Mouse (Mus musculus) T-helper 17 cell (primary cell): Measurements from ENCODE around the gene 9230104L09Rik.

Source experiments
- in situ Hi-C, 2 experiments: fragments of 300-600 bp; cut with MboI, MseI; formaldehyde crosslinking; loops; 1 replicate in 1 of 2; 2 replicates in 1 of 2; pipeline ENCODE4 v1.15.1; 2025; ENCODE audit warnings: high pct_unique_total_duplicates in 2 of 2

Gene 9230104L09Rik

DNA sequence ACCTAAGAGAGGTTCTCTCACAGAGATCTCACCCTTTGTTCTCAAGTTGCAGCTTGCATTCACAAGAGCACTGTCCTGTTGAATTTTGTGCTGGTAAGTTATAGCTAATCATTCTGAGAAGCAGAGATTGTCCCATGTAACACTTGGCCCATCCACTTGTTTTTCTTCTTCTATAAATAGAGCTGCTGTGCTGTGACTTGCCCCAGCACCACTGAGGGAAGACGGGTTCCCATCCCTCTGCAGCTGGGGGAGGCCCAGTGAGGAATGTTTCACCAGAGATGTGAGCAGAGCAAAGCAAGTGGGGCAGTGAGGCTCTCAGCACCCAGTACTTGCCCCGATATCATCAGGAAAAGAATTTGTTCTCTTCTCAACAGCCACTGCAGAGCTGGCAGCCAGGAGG lies at the start of gene 9230104L09Rik:
Gene 9230104L09Rik (minus strand): TSS at position 73 of the 400 bp plus-strand sequence.
- in situ Hi-C loops, result loop anchor here in 1 of 2 experiments (25.0 kb wide), 2 partner anchors 1447 to 1697 kb away; partner anchors contain the start of genes Cst7 and Gm10130

DNA sequence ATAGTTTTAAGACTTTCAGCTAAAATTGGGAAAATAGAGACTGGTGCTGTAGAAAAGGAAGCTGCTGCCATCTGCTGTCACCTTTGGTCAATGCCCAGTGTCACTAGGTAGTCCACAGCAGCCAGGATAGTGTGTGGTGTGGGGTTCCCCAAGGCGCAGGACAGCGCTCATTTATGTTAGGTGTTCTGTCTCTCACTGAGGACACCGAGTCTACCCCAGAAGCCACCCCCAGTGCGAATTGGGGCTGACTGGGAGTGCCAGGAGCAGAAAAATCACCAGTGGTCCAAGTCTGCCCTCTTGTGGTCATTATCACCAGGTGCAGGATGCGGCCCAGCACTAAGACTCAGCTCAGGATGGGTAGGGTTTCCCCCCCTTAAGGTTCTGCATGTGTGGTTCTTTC lies 37.4 kb upstream of the 9230104L09Rik start:
- in situ Hi-C loops, result loop anchor here (5.0 kb wide), 3 partner anchors 50 to 150 kb away; partner anchors contain the start of gene Cstl1 (in 1 of the 2)

DNA sequence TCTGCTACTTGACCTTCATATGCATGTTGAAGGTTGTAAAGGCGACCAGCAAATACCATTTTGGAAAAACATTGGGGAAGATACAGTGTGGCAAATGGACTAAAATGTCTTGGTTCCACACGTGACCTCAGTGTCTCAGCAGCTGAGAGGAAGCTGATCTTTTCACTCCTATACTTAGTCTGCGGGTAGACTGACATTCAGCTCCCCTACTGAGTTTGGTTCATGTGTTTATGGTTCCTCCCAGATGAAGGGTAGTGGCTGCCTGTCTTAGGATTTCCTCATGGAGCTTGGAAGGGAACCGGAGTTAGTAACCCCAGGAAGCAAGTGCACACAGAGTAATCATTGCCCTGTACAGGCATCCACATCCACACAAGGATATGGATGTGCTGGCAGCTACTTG lies 35.5 kb upstream of the 9230104L09Rik start:
- in situ Hi-C loops, result loop anchor here (5.0 kb wide), 3 partner anchors 48 to 148 kb away; partner anchors contain the start of gene Cstl1 (in 1 of the 2)

DNA sequence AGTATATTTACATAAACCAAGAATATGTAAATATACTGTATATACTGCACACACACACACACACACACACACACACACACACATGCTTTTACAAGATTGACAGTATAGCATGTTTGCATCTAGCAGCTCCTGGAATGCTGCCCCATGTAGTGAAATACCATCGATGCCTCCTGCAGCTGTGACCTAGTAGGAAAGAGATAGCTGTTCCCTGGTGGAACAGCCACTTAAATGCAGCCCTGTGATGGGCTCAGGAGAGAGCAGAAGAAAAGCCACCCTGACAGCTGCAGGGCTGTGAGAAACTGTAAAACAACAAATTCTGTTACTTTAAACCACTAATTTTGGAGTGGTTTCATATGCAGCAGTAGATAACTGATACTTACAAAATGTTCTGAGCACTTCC lies 31.4 kb upstream of the 9230104L09Rik start:
- in situ Hi-C loops, result no loop called here

DNA sequence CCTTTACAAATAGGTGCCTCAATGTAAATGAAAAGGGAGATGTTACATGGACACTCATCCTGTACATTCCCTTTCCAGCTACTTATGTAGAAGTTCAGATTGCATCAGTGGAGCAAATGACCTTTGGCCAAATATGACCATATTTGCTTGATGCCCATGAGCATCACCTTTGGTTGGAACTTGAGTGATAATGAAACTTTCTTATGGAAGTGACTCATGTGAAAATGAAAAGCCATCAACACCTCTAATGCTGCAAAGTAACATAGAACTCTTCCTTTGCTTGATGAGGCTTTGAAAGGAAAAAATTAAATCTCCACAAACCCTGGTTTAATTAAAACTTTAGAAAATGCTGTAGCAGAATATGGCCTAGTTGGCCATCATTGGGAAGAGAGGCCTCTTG lies 28.3 kb upstream of the 9230104L09Rik start:
- in situ Hi-C loops, result no loop called here

DNA sequence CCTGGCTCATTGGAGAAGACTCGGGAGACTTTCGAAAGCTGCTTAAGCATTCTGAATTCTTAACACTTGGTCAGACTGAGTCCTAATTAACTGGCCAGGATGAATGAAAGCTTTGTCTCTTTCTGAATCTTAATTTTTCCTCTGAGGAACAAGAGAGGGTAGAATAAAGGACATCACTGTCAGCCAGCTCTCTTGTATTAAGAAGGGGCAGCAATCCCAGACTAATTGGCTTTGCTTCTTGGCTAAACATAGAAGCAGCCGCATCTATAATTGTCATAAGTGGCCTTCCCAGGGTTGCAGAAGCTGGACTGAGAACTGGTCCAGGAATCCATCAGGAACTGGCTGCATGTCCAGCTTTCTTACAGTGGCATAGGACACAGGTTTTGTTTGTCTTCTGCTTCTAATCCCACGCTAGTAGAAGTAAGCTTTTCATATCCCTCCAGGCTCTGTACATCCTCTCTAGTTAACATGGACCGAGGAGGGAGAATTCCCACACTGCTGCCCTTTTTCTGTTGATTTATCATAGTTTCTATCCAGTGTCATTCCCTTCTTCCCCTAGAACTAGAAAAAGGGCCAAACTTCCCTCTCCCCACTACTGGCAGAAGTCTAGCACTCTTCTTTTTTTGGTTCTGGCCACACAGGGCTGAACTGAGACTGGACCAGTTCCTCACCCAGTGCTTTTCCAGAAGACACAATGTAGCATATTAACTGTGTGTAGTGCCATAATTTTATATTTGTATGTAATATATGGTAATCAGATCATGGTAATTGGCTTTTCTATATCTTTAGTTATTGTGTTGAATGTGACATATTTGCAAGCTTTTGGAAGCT lies 25.4 kb upstream of the 9230104L09Rik start:
- in situ Hi-C loops, result no loop called here

DNA sequence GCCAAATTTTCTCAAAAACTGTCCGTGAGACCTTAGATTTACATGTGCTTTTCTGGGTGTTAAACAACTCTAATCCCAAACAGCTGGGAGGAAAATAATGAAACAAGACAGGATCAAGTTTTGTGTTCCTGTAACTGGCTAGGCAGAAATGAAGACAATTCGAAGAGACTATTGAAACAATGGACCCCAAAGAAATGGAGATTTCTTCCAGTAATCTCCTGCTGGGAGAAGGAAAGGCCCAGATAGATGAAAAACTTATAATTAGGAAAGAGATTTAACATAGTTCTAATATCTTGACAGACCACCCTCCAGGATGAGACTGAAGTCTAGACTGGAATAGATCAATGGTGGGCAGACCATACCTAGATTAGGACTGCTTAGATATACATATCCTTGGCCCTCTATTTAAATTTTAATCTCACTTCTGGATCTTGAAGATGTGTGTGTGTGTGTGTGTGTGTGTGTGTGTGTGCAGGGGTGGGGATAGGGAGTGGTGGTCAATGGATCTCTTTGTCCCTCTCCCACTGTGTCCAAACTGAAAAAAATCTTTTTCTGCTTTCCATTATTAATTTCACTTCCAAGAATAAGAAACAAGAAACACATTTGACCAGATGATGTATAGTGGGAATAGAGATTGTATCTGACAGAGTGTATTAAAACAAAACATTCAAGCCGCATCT lies 24.6 kb upstream of the 9230104L09Rik start:
- in situ Hi-C loops, result loop anchor here in 1 of 2 experiments (10.0 kb wide), 1 partner anchor 1835 kb away; no protein-coding TSS in a partner anchor

DNA sequence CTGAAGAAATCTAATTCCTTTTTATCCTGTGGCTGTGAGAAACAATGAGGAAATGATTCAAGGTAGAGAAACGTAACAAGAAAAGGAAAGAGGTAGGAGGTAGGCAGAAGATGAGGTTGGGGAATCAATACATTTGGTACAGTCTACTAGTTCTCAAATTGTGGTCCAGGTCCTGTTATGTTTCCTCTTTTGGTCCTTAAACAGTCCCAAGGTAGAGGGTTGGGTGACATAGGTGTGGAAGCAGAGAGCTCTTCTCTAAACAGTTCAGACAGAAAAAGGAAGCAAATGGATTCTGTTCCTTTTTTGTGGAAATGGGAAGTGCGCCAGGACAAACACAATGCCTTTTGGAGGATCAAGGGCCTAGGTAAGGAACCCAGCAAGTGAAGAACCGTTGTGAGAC lies 24.0 kb upstream of the 9230104L09Rik start:
- in situ Hi-C loops, result loop anchor here in 1 of 2 experiments (10.0 kb wide), 1 partner anchor 1836 kb away; no protein-coding TSS in a partner anchor

DNA sequence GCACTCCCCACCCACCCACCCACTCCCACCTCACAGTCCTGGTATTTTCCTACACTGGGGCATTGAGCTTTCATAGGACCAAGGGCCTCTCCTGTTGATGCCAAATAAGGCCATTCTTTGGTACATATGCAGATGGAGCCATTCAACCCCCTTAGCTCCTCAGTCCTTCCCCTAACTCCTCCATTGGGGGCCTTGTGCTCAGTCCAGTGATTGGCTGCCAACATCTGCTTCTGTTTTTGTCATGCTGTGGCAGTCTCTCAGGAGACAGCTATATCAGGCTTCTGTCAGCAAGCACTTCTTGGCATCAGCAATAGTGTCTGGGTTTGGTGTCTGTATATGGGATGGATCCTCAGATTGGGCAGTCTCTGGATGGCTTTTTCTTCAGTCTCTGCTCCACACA lies 19.9 kb upstream of the 9230104L09Rik start:
- in situ Hi-C loops, result loop anchor here in 1 of 2 experiments (10.0 kb wide), 1 partner anchor 1840 kb away; no protein-coding TSS in a partner anchor

DNA sequence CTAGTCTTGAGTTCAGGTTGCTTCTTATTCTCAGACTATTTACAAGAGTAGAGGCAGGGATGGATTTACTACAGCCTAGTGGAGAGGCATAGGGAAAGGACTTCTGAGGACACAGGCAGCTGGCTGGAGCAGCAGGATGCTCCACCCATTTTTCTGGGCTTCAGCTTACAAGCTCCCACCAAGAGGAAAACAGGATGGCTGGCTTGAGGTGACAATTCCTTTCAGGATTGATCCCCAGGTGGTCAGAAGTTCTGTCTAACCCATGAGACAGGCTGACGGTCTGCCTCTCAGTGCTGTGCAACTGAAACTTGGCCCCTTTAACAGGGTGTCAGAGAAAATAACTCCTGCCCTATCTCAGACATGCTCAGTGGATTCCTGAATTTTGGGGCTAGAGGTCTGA lies 14.4 kb upstream of the 9230104L09Rik start:
- in situ Hi-C loops, result loop anchor here in 1 of 2 experiments (10.0 kb wide), 1 partner anchor 194 kb away; the partner anchor contains the start of gene Gzf1

DNA sequence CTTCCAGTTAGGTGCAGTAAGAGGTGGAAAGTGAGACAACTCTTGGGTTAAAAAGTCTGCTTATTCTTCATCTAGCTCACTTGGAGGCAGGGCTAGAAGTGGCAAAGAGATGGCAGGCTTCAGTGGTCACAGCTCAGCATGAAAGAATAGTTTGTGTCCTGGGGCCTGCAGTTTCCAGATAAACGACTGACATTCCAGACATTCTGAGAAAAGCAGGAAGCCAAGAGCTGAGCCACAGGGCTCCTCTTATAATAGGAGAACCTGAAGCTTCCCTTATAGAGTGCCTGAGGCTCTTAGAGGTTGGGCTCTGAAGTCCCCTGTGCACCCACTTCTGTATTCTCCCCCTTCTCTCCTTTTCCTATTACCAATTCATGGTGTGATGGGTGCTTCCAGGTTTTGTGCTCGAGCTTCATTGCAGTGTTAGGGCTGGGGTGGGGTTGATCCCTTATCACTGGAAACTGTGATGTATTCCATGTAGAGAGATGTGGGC lies 13.8 kb upstream of the 9230104L09Rik start:
- in situ Hi-C loops, result loop anchor here in 1 of 2 experiments (10.0 kb wide), 1 partner anchor 194 kb away; the partner anchor contains the start of gene Gzf1

DNA sequence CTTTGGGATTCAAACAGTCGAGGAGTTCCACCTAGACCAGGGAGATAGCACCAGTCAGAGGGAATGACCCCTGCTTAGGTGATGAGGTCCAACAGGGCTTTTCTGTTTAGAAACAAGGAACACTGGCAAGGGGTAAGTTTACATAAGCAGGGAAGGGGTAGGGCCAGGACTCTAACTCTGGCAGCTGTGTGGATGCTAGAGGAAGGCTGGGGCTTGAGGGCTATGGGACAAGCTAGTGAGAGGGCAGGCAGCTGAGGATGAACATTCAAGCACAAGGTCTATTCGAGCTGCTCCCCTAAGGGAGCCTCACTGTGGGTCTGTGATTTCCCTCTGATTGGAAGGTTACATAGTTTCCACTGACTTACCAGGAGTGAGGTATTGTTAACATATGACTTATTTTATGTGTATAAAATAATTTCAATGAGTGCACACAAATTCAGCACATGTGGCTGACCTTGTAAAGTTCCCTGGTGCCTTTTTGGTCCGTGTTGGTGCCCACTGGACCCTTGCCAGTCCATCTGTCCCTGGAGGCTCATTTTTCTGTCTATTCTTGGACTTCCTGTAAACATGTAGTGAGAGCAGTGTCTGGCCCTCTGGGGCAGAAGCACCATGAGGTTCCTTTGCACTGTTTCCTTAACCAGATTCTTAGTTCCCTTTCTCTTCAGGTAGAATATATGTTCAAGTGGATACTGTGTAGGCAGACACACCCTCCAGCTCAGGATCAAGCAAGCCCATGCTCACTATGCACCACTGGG lies 12.4 kb upstream of the 9230104L09Rik start:
- in situ Hi-C loops, result loop anchor here in 1 of 2 experiments (10.0 kb wide), 1 partner anchor 192 kb away; the partner anchor contains the start of gene Gzf1

DNA sequence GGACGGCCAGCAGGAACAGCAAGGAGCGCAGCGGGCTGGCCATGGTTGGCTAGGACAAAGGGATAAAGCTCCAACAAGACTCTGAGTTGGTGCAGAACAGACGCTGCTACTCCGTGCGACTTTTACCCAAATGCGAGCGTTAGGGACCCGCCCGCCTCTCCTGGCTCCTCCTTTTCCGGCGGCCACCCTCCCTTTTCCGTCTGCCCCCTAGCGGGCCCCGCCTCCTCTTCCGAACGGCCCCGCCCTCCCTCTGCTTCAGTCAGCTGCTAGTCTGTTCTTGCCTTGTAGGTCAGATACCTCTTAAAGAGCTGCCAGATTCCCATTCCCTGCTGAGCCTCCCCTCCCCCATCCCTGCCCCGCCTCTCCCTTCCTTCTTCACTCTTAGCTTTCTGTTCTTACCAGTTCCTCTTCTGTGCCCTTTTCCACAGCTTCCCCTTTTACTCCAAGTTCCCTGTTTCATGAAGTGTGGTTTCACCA lies 10.5 kb upstream of the 9230104L09Rik start, which contains the start of gene Cst3:
Gene Cst3 (minus strand): TSS at position 358 of the 477 bp plus-strand sequence.
- in situ Hi-C loops, result loop anchor here in 1 of 2 experiments (10.0 kb wide), 1 partner anchor 191 kb away; the partner anchor contains the start of gene Gzf1

DNA sequence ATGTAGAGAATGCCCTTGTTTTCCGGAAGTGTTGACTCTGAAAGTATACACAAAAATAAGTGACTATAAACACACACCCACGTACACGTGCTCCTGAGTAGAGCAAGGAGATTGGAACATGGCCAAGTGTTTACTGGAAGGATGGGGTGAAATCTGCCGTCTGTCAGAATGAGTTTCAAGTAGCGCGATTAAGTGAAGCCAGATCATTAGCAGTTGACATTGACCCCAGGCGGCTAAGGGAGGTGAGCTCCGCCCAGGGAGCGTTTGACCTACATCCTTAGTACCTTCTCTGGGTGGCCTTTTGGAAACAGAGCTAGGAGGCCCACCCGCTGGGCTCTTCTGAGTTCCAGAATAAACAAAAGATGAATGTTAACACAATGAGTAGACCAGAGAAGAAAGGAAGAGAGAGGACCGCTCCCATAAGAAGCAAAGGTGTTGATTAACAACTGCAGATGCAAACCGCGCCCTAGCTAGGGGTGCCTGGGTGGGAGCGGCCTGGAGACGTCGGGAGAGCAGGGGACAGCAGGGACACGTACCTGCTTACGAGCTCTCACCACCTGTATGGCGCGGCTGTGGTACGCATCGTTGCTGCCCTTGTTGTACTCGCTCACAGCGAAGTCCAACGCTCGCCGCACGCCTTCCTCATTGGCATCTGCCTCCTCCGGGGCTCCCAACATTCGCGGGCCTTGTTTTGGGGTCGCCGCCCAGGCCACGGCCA lies 9.9 kb upstream of the 9230104L09Rik start:
- in situ Hi-C loops, result loop anchor here (5.0 to 25.0 kb wide), 4 partner anchors 190 to 1688 kb away; partner anchors contain the start of genes Cst7 (in 1 of the 2), Gm10130 (in 1 of the 2) and Gzf1 (in 1 of the 2)

DNA sequence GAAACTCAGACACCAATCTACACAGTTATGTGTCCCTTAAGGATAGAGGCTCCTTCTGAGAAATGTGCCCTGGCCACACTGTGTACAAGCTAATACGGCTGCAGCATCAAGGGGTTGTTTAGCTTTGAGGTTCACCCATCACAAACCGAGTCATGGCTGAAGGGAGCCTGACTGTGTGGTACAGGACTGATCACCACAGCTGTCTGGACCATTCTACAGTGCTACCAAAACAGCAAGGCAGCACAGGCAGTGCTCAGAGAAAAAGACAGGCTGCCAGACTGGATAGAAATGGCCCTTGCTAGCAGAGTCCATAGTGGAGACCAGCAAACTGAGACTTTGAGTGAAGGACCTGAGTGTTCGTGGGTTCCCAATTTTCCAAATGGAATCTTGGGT lies 9.4 kb upstream of the 9230104L09Rik start:
- in situ Hi-C loops, result loop anchor here (5.0 to 25.0 kb wide), 4 partner anchors 189 to 1688 kb away; partner anchors contain the start of genes Cst7 (in 1 of the 2), Gm10130 (in 1 of the 2) and Gzf1 (in 1 of the 2)

DNA sequence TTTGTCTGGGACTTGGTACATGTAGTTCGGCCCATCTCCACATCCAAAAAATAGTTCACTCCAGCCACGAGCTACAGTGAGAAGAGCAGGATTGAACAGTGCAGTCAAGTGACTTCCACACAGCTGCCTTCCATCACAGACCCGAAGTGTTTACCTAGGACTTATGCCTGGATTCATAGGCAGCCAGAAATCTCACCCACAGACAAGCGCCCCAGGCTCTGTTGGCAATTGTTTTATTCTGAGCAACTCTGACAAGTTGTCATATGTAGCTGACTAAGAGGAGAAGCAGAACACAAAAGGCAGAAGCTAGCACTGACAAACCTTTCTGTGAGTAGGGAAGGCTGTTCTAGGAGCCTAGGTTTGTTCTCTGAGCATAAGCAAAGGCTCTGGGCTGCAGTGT lies 8.0 kb upstream of the 9230104L09Rik start:
- in situ Hi-C loops, result loop anchor here (5.0 to 25.0 kb wide), 4 partner anchors 188 to 1689 kb away; partner anchors contain the start of genes Cst7 (in 1 of the 2), Gm10130 (in 1 of the 2) and Gzf1 (in 1 of the 2)

DNA sequence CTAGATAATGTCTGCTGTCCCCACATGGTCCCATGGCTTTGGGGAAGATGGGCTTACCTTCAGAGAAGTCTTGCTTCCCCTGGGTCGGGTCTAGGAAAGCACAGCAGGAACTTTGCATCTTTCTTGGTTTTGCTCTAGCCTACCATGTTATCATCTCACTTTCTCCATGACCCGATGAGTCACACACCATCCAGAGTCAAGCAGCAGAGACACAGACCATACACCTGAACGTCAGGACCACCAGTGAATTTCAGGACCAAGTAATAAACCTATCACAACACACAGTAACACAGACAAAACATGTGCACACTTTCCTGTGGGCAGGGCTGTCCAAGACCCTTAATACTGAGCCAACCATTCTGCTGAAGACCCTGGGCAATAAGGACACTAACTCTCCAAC lies 5.7 kb upstream of the 9230104L09Rik start:
- in situ Hi-C loops, result loop anchor here (5.0 to 25.0 kb wide), 4 partner anchors 186 to 1692 kb away; partner anchors contain the start of genes Cst7 (in 1 of the 2), Gm10130 (in 1 of the 2) and Gzf1 (in 1 of the 2)

DNA sequence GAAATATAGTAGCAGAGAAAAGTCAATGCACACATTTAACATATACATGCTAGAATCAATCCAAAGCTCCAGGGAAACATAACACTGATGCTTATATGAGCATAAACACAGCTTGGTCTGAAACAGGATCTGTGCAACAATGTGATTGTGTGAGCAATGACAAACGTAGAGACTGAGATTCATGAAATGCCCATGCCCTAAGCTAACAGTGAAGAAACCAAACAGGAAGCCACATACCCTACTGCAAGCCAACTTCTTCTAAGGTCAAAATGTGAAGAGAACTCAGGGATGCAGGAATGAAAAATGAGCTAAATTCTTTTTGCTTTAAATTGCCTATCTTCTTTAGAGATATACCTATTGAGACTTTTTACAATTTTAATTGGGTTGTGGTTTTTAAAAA lies 4.1 kb upstream of the 9230104L09Rik start:
- in situ Hi-C loops, result loop anchor here in 1 of 2 experiments (25.0 kb wide), 2 partner anchors 1443 to 1693 kb away; partner anchors contain the start of genes Cst7 and Gm10130

DNA sequence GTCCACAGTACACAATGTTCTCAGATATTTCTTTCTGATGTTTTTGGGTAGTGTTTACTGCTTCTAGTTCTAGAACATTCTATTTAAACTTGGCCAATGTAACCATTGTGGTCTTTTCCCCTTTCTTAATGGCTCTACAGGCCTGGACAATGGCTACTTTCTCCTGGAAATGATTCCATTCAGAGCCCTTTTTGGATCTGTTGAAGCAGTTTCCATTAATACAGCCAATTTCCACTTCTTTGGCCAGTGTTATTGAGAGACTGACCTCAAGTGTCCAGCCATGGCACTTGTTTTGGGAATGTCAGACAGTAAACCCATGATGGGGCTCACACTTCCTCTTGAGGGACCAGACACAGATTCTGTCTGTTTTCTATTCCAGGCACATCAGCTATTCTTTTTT lies 3.1 kb downstream of the 9230104L09Rik start:
- in situ Hi-C loops, result loop anchor here in 1 of 2 experiments (25.0 kb wide), 2 partner anchors 1451 to 1701 kb away; partner anchors contain the start of genes Cst7 and Gm10130
